Mouse (Mus musculus): ENCODE measurements at regions not wholly inside any gene's neighbourhood (a gene's known extent, or its start where the extent isn't known, plus 50 kb on each side); places are given as distances from the start of the nearest gene placed in this dataset.

GRCm38 (mm10) chr7:123059718-123060337, 63.9 kb upstream of the Tnrc6a start:
- peak in 1 of 2 experiments; percentile 48 for DNase-seq (ENCODE audit: inconsistent age in 2 of 2, low spot score in 1 of 2)

GRCm38 (mm10) chr7:123063264-123064011, 60.2 kb upstream of the Tnrc6a start:
- no peak for DNase-seq (ENCODE audit: inconsistent age in 2 of 2, low spot score in 1 of 2)

GRCm38 (mm10) chr7:123065951-123066351, 57.7 kb upstream of the Tnrc6a start:
- DNase-seq (ENCODE audit: inconsistent age in 2 of 2, low spot score in 1 of 2): peak; percentile 70 to 92

- DNase-seq (ENCODE audit: inconsistent age in 2 of 2, low spot score in 1 of 2): no peak
These were observed 56.3 kb upstream of the Tnrc6a start for GRCm38 (mm10) chr7:123067396-123067795.

- DNase-seq (ENCODE audit: inconsistent age in 2 of 2, low spot score in 1 of 2): no peak
These were observed 55.4 kb upstream of the Tnrc6a start for GRCm38 (mm10) chr7:123068241-123068640.

- DNase-seq (ENCODE audit: inconsistent age in 2 of 2, low spot score in 1 of 2): peak; percentile 73 to 85
These were observed 54.9 kb upstream of the Tnrc6a start for GRCm38 (mm10) chr7:123068715-123069273.

- DNase-seq (ENCODE audit: inconsistent age in 2 of 2, low spot score in 1 of 2): peak; percentile 81 to 89
These were observed 54.4 kb upstream of the Tnrc6a start for GRCm38 (mm10) chr7:123069280-123069679.

GRCm38 (mm10) chr7:123070861-123071260, 52.8 kb upstream of the Tnrc6a start:
- no peak for DNase-seq (ENCODE audit: inconsistent age in 2 of 2, low spot score in 1 of 2)

Measured in adrenal gland, adult (tissue).